Mouse (Mus musculus): ENCODE results near the gene Slc3a1.

DNA sequence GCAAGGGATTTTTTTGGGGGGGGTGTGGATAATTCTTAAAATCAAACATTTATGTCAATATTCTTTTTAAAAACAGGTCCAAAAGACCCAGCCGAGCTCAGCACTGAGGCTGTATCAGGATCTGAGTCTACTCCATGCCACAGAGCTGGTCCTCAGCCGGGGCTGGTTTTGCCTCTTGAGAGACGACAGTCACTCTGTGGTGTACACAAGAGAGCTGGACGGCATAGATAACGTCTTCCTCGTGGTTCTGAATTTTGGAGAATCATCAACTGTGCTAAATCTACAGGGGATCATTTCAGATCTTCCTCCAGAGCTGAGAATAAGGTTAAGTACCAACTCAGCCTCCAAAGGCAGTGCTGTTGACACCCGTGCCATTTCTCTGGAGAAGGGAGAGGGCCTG lies 35.4 kb downstream of the Slc3a1 start:
- TF ChIP-seq USF1 (IDR thresholded peaks at IDR 0.05; ENCODE audit: low read depth) (no peak), MAX (IDR thresholded peaks at IDR 0.05; ENCODE audit: low read depth) (no peak), POLR2A (IDR thresholded peaks at IDR 0.05; ENCODE audit: insufficient read length, low read depth) (no peak), POLR2AphosphoS2 (IDR thresholded peaks at IDR 0.05; ENCODE audit: insufficient read length, low read depth) (no peak), REST (IDR thresholded peaks at IDR 0.05; ENCODE audit: insufficient read depth, insufficient read length) (no peak), MYOD1 (IDR thresholded peaks at IDR 0.05; ENCODE audit: control insufficient read depth in 1 of 3, insufficient read length in 2 of 3, low read depth in 2 of 3) (no peak), MYOG (IDR thresholded peaks at IDR 0.05; ENCODE audit: control insufficient read depth in 1 of 3, insufficient read depth in 1 of 3, insufficient read length in 2 of 3, low read depth in 2 of 3) (no peak)
